Mouse (Mus musculus): ENCODE results near the gene Kcnk16.
"Not testable (repeated sequence)": the region's sequence is repeated elsewhere in the genome, so short reads cannot be mapped to it uniquely, and the experiment has no call there.

Kcnk16 gene

GRCm38 (mm10) chr14:20269082-20269809 lies at the start of gene Kcnk16:
TSS of gene Kcnk16 (minus strand) at chr14:20269199.
- no peak for DNase-seq (ENCODE audit: low spot score)

DNA sequence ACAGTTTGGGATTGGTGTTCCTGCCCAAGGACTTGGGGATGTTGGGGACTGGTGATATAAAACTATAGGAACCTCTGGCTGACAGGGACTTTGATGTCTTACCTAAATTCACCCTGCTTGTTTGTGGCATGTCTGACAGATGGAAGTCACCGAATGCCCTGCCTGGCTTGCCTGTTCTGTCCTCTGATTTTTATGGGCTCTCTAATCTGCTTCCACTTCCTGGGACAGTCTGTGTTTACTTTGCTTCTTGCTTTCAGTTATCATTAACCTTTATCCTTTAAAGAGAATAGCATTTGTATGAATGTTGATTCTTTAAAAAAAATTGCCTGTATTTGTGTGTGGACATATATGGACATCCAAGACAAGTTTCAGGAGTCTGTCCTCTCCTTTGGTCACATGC lies 46.1 kb upstream of the Kcnk16 start:
- DNase-seq (ENCODE audit: low spot score) = no peak

DNA sequence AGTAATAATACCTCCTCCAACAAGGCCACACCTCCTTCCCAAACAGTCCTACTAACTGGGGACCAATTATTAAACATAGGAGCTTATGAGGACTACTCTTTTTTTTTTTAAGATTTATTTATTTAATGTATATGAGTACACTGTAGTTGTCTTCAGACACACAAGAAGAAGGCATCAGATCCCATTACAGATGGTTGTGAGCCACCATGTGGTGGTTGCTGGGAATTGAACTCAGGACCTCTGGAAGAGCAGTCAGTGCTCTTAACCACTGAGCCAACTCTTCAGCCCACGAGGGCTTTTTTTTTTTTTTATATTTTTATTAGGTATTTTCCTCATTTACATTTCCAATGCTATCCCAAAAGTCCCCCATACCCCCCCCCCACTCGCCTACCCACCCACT lies 36.1 kb upstream of the Kcnk16 start:
- not testable (repeated sequence) for DNase-seq (ENCODE audit: low spot score)

GRCm38 (mm10) chr14:20298131-20298530 lies 29.1 kb upstream of the Kcnk16 start:
- DNase-seq (ENCODE audit: low spot score) = no peak

- no peak for DNase-seq (ENCODE audit: low spot score)
Observed at GRCm38 (mm10) chr14:20297616-20298015, 28.6 kb upstream of the Kcnk16 start.

GRCm38 (mm10) chr14:20294947-20295346 lies 25.9 kb upstream of the Kcnk16 start:
- DNase-seq (ENCODE audit: low spot score) = no peak

- DNase-seq (ENCODE audit: low spot score) = peak; percentile 95
Observed at GRCm38 (mm10) chr14:20294117-20294892, 25.3 kb upstream of the Kcnk16 start, which contains the start of gene Nudt13. TSS of gene Nudt13 (plus strand) at chr14:20294697.

- no peak for DNase-seq (ENCODE audit: low spot score)
Observed at GRCm38 (mm10) chr14:20291391-20291790, 22.4 kb upstream of the Kcnk16 start.

DNA sequence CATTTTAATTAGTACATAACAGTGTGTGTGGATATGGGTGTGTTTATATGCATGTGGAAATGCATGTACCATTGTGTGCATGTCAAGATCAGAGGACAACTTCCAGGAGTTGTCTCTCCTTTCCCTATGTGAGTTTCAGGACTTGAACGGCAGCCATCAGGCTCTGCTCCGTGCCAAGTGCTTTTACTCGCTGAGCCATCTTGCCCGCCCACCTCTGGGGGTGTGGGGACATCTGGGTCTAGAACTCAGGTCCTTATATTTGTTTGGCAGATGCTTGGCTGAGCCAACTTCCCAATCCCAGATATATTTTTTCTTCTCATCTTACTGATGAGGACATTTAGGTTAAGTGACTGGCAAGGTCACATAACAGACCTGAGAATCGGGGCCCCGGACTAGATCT lies 578 bp downstream of the Kcnk16 start:
- no peak for DNase-seq (ENCODE audit: low spot score)

- DNase-seq (ENCODE audit: low spot score) = no peak
Observed at GRCm38 (mm10) chr14:20262346-20262745, 6.7 kb downstream of the Kcnk16 start.

GRCm38 (mm10) chr14:20258185-20259113 lies 10.6 kb downstream of the Kcnk16 start:
- DNase-seq (ENCODE audit: low spot score) = peak; percentile 92

DNA sequence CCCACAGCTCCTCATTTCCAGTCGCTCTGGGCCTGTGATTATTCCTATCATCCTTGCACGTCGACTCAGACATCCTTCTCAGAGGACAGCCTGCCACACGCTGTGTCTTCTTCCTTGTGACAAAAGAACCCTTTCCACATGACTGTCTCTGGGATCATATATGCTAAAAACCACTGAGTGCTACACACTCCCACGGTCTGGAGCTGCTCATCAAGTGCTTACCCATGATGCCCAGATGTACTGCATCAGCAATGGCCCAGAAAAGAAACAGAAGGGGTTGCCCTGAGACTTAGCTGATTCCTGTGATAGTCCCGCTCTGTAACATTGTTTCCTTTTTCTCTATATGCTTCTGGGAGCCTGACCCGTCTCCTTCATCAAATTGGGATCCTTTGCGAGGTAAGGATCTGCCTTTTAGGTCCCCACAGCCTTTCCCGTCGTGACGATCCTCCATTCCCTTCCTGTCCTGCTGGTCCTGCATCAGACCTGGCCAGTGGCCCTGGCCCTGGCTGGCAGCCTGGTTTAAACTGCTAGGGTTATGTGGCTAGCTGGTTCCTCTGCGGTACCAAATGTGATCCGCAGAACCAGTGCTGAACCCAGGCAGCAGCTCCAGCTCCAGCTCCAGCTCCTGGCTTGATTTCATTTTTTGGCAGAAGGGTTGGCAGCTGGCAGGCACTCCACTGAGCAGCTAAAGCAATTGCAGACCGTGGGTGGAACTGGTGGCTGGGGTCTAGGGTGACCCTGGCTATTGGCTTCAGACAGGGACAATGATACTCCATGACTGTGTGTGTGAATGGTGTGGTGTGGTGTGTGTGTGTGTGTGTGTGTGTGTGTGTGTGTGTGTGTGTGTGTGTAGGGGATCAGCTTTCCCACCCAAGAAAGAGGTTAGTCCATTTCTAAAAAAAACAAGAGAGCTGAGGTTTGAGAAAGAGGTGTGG lies 18.5 kb downstream of the Kcnk16 start:
- DNase-seq (ENCODE audit: low spot score) = no peak

DNA sequence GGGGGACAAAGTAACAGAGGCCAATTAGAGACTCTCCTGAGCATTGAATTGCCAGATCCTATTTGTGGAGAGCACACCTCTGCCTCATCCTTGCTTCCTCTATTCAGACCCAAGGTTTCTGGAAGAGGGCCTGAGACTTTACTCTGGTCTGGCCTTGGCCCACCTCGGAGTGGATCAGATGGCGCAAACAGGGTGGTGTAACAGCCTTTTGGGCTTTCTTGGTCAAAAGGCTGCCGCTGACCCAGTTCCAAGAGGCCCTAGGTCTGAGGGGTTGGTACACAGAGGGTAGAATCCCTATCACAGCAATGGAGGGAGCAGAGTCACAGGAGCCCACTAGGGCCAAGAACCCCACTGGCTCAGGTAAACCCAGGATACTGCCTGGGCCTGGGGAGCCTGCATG lies 21.0 kb downstream of the Kcnk16 start:
- no peak for DNase-seq (ENCODE audit: low spot score)

DNA sequence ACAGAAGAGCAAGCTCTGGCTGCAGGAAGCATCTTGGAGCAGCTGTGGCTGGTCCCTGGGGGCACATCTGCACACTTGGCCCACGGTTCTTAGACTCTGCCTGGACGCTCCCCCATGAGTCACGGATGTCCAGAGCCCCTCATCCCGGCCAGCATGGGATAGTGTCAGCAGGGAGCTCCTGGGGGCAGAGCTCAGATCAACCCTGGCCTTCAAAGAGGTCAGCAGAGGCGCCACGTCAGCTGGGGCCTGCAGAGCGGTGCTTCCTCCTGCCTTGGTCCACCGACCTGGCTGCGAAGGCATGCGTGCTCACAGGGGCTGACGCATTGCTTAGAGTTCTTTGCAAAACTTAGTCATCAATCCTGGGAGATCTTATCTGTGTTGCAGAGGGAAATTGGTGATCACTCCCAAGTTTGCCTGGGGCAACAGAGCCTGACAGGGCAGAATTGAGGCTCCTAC lies 22.2 kb downstream of the Kcnk16 start:
- no peak for DNase-seq (ENCODE audit: low spot score)

- DNase-seq (ENCODE audit: low spot score) = no peak
Observed at GRCm38 (mm10) chr14:20245861-20246260, 23.1 kb downstream of the Kcnk16 start.

DNA sequence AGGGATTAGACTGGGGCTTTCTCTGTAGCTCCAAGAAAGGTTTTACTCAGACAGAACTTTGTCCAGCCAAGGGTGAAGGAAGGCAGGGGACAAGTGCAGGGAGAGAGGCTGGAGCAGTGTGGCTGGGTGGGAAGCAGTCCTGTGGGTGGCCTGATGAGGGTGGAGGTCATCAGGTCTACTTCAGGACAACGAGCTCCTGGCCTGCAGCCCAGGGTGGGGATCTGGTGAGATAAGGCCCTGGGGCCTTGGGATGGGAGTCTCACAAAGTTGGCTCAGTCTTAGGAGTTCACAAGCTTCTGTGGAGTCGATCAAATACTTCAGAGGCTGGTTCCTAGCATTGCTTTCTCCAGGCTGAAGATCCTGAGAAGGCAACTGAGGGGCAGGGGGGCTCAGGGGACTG lies 23.7 kb downstream of the Kcnk16 start:
- DNase-seq (ENCODE audit: low spot score) = no peak

GRCm38 (mm10) chr14:20243158-20243557 lies 25.8 kb downstream of the Kcnk16 start:
- DNase-seq (ENCODE audit: low spot score) = no peak

DNA sequence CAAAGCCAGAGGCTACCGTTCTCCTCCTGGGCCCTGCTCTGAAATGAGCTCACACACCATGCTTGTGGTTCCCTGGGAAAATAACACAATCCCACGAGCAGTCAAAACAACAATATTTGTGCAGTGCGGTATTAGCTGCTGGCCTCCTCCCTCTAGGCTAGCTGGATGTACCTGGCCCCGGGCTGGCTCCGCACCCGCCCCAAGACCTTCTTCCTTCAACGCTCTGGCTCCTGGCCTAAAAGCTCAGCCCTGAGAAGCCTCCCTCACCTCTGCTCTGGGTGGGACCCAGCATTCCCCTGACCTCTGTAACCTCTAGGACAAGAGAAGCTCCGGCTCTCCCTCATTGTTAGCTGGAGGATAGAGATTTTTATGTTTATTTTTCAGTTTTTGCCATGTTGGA lies 26.5 kb downstream of the Kcnk16 start:
- no peak for DNase-seq (ENCODE audit: low spot score)

DNA sequence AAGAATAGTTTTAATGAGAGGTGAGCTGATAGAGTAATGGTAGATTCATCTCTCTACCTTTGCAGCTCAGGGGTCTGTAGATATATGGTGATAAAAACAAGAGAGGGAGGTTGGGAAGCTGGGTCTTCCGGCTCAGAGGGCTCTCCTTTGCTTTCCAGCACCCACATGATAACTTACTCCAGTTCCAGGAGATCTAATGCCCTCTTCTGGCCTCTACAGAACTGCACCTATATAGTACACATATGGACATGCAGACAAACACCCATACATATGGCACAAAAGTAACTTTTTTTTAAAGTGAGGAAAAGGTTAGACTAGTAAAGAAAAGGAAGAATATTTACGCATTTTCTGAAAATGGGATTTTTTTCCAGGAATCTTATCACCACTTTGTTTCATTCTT lies 34.6 kb downstream of the Kcnk16 start:
- DNase-seq (ENCODE audit: low spot score) = no peak

DNA sequence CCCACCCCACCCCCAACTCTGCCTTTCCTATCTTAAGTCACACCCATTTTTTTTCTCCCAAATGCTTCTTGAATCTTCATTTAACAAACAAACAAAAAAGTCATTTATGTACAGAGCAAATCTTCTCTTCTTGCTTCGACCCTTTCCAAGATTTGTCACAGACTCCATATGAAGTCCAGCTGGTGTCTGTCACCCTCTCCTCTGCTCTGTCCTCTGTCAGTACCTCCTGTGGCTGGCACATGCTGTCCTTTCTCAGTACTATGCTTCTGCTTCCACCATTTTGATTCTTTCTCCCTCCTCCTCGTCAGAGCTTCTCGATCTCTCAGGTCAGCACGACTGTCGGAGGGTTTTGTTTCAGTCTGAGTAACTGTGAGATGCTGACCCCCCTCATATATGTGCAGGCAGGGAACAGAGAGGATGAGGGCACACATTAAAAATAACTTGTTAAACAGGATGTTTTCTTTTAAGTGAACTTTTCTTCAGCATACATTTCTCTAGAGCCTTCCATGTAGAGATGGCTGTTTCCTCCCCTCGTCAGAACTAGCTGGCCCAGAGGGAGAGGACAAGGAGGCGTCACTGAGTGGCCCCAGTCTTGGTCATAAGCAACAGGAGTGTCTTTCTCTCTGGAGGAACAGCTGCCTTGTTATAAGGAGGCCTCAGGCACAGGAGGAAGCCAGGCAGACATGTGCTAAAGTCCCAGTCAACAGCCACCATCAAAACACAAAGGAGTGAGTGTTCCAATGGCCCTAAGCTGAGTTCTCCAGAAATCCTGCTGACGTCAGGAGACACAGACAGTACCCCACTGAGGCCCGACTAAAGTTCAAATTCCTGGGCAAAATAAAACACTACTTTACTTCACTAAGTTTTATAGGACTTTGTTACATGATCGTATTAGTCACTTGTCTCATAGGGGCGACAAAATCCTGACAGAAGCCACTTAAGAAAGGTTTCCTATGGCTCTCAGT lies 35.7 kb downstream of the Kcnk16 start:
- no peak for DNase-seq (ENCODE audit: low spot score)

Data from retina, embryonic 14.5 days (tissue).